Mouse (Mus musculus) cerebellum, adult 2 months (tissue): Measurements from ENCODE around the gene Ankrd11.

Source experiments
- CTCF ChIP-seq: fragments of 200-500 bp; IDR thresholded peaks from 2 replicates; pipeline ENCODE4 v1.5.1; 2011; ENCODE audit warnings: low read depth, mild to moderate bottlenecking, control low read depth, low read length, moderate library complexity, borderline replicate concordance; ENCODE audit not compliant: insufficient read depth
- POLR2A ChIP-seq: fragments of 200-500 bp; IDR thresholded peaks from 2 replicates; pipeline ENCODE4 v1.6.1; 2011; ENCODE audit warnings: low read length, control low read depth, borderline replicate concordance; ENCODE audit not compliant: insufficient read depth

- peak; percentile 32; the same call in 1 of the 2 replicates for TF ChIP-seq CTCF
- TF ChIP-seq POLR2A: no peak
These were observed 115.3 kb downstream of the Ankrd11 start for GRCm38 (mm10) chr8:122926782-122927181.
